Mouse (Mus musculus) heart, adult 2 months (tissue): ENCODE measurements at regions not wholly inside any gene's neighbourhood (a gene's known extent, or its start where the extent isn't known, plus 50 kb on each side); places are given as distances from the start of the nearest gene placed in this dataset.

Experiments
- DNase-seq, 2 experiments: peaks; one replicate each; pipeline ENCODE4 v3.0.0; 2021
- H3K27ac ChIP-seq: fragments of 200-600 bp; 2 replicates; pipeline ENCODE4 v1.8.1; 2022
- H3K27me3 ChIP-seq: fragments of 200-500 bp; 2 replicates; pipeline ENCODE4 v1.6.1; 2012; ENCODE audit warnings: mild to moderate bottlenecking, low read length, inconsistent platforms, mixed read lengths; ENCODE audit not compliant: control insufficient read depth, insufficient read depth
- H3K36me3 ChIP-seq: fragments of 200-500 bp; 2 replicates; pipeline ENCODE4 v1.6.1; 2012; ENCODE audit warnings: low read length, inconsistent platforms; ENCODE audit not compliant: control insufficient read depth, insufficient read depth
- H3K4me1 ChIP-seq: fragments of 200-500 bp; 2 replicates; pipeline ENCODE4 v1.6.1; 2011; ENCODE audit warnings: low read length; ENCODE audit not compliant: control insufficient read depth, insufficient read depth
- H3K4me3 ChIP-seq: fragments of 200-600 bp; 2 replicates; pipeline ENCODE4 v1.8.1; 2022
- H3K79me2 ChIP-seq: fragments of 200-500 bp; replicated peaks from 2 replicates; pipeline ENCODE4 v1.6.1; 2012; ENCODE audit warnings: mild to moderate bottlenecking, inconsistent platforms, low read length, moderate library complexity, mixed read lengths; ENCODE audit not compliant: control insufficient read depth, insufficient read depth
- H3K9ac ChIP-seq: fragments of 200-500 bp; 2 replicates; pipeline ENCODE4 v1.6.1; 2012; ENCODE audit warnings: low read depth, mild to moderate bottlenecking, control low read depth, inconsistent platforms, low read length, mixed read lengths
- CTCF ChIP-seq: fragments of 200-600 bp; IDR thresholded peaks from 2 replicates; pipeline ENCODE4 v1.8.1; 2022; ENCODE audit warnings: antibody characterized with exemption, mild to moderate bottlenecking, moderate library complexity
- POLR2A ChIP-seq: fragments of 200-500 bp; IDR thresholded peaks from 2 replicates; pipeline ENCODE4 v1.6.1; 2011; ENCODE audit warnings: mild to moderate bottlenecking, low read depth, low read length, control low read depth; ENCODE audit not compliant: insufficient read depth
- WGBS: fragments of 180-500 bp; shearing (Covaris S2); methylation state at CpG from one replicate; pipeline ENCODE4 v1.1.7; 2018; 5-methylcytosine and 5-hydroxymethylcytosine counted together
- intact Hi-C: fragments of 180-260 bp; cut with DNase I; formaldehyde crosslinking; loops from one replicate; pipeline ENCODE4 v1.15.1; 2025

DNA sequence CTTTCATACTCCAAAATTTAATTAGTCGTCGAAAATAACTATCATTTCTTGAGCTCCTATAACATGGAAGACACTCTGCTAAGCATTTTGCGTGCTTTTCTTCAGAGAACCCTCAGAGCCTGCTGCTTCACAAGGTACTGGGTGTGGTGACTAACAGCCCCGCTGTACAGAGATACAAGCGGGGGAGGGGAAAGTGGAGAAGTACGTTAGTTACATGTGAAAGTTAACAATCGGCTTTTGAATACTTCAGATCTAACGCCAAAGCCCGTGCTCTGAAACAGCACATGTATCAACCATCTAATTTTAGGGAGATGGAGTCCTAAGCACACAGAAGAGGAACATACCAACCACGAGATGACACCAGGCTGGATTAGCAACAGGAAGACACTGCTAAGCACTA lies 55.4 kb upstream of the Foxd3 start:
- Histone ChIP-seq H3K79me2 (no peaks in the 10 kb centered on the region), H3K36me3 (no peaks in the 10 kb centered on the region), H3K27ac (no peak overlapping the region), H3K9ac (no peak overlapping the region), H3K4me3 (no peak overlapping the region), H3K27me3 (no peaks in the 10 kb centered on the region), H3K4me1 (no peaks in the 10 kb centered on the region)
- no peak for DNase-seq
- intact Hi-C loops: no loop called here
- TF ChIP-seq CTCF (no peak), POLR2A (no peak)
- 30% methylated on average over 10 of the region's 10 CpGs for WGBS

DNA sequence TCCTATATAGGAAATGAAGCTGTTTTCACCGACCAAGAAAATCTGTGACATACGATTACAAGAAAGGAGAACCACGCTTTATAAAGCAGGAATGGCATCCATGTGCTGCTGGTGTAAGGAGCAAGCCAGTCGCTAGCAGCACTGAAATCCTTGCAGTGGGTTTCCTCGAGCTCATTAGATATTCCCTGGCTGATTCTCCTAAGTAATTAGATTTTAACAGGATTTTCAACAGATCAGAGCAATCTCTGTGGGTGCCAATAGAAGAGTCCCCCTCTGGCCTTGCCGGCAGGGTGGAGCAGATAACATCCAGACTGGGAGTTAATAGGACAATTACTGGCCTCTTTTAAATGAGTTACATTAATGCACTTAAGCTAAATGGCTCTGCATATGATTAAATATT lies 54.6 kb upstream of the Foxd3 start:
- WGBS: 44% methylated on average over 6 of the region's 6 CpGs
- no peak for TF ChIP-seq POLR2A
- H3K4me3 ChIP-seq: no peak overlapping the region
- H3K79me2 ChIP-seq: no peaks in the 10 kb centered on the region
- intact Hi-C loops: no loop called here
- no peaks in the 10 kb centered on the region for H3K36me3 ChIP-seq
- no peak overlapping the region for H3K9ac ChIP-seq
- H3K4me1 ChIP-seq: no peaks in the 10 kb centered on the region
- H3K27me3 ChIP-seq: no peaks in the 10 kb centered on the region
- no peak for DNase-seq
- no peak overlapping the region for H3K27ac ChIP-seq
